Mouse (Mus musculus) testis, adult 2 months (tissue): ENCODE data around the gene Dpagt1. TPM values are rescaled to one million over a fixed set of nuclear protein-coding genes. Genes with fewer than 3 reads are reported as not detected.
"Not testable (repeated sequence)": the region's sequence is repeated elsewhere in the genome, so short reads cannot be mapped to it uniquely, and the experiment has no call there.

Experiments
- H3K27ac ChIP-seq: fragments of 200-500 bp; 2 replicates; pipeline ENCODE4 v1.5.1; 2012; ENCODE audit warnings: low read depth, low read length; ENCODE audit not compliant: control insufficient read depth, insufficient read depth
- H3K27me3 ChIP-seq: fragments of 200-500 bp; 2 replicates; pipeline ENCODE4 v1.6.1; 2012; ENCODE audit warnings: mild to moderate bottlenecking, low read length, moderate library complexity; ENCODE audit not compliant: control insufficient read depth, insufficient read depth
- H3K36me3 ChIP-seq: fragments of 200-500 bp; 2 replicates; pipeline ENCODE4 v1.6.1; 2012; ENCODE audit warnings: mild to moderate bottlenecking, low read length; ENCODE audit not compliant: control insufficient read depth, insufficient read depth
- H3K4me1 ChIP-seq: fragments of 200-500 bp; 2 replicates; pipeline ENCODE4 v1.6.1; 2012; ENCODE audit warnings: low read length; ENCODE audit not compliant: control insufficient read depth, insufficient read depth
- H3K4me3 ChIP-seq: fragments of 200-500 bp; 2 replicates; pipeline ENCODE4 v1.5.1; 2012; ENCODE audit warnings: low read depth, mild to moderate bottlenecking, low read length, moderate library complexity, mixed read lengths; ENCODE audit not compliant: control insufficient read depth
- CTCF ChIP-seq: fragments of 200-500 bp; IDR thresholded peaks from 2 replicates; pipeline ENCODE4 v1.5.1; 2012; ENCODE audit warnings: low read depth, mild to moderate bottlenecking, inconsistent platforms, low read length, moderate library complexity; ENCODE audit not compliant: control insufficient read depth, insufficient read depth, insufficient replicate concordance
- POLR2A ChIP-seq: fragments of 200-500 bp; IDR thresholded peaks from 2 replicates; pipeline ENCODE4 v1.6.1; 2012; ENCODE audit warnings: low read depth, mild to moderate bottlenecking, inconsistent platforms, low read length, moderate library complexity; ENCODE audit not compliant: control insufficient read depth
- polyA plus RNA-seq: library from polyadenylated mRNA; depleted of rRNA; stranded (reverse); fragments of >200 nt; gene quantifications from 2 replicates; pipeline ENCODE4 v1.2.3, GENCODE M21; 2012

Dpagt1 gene
- polyA plus RNA-seq, 1 experiment = 6.5 TPM

GRCm38 (mm10) chr9:44288959-44289291, 36.9 kb upstream of the Dpagt1 start:
- Histone ChIP-seq H3K4me1 (peaks cover 22% of the 10 kb centered on the region), H3K27me3 (peaks cover 12% of the 10 kb centered on the region), H3K27ac (no peak overlapping the region), H3K4me3 (no peak overlapping the region), H3K36me3 (no peaks in the 10 kb centered on the region)
- TF ChIP-seq POLR2A (no peak), CTCF (no peak)

- Histone ChIP-seq H3K27me3 (peaks cover 10% of the 10 kb centered on the region), H3K27ac (no peak overlapping the region), H3K4me3 (no peak overlapping the region), H3K36me3 (peaks cover 4% of the 10 kb centered on the region), H3K4me1 (peaks cover 16% of the 10 kb centered on the region)
- TF ChIP-seq CTCF (no peak), POLR2A (no peak)
Measured at GRCm38 (mm10) chr9:44292490-44292889, 33.3 kb upstream of the Dpagt1 start.

DNA sequence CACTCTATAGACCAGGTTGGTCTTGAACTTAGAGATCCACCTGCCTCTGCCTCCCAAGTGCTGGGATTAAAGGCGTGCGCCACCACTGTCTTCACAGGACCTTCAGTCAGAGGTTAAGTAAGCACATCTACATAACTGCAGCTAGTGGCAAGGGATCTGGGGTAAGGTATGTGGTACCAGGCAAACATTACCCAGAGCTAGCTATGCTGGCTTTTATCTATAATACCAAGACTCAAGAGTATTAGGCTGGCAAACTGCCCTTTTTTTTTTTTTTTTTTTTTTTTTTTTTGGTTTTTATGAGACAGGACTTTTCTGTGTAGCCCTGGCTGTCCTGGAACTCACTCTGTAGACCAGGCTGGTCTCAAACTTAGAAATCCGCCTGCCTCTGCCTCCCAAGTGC, 25.8 kb upstream of the Dpagt1 start:
- H3K4me3 ChIP-seq, H3K27me3 ChIP-seq, H3K4me1 ChIP-seq, H3K27ac ChIP-seq, H3K36me3 ChIP-seq: not testable (repeated sequence)

DNA sequence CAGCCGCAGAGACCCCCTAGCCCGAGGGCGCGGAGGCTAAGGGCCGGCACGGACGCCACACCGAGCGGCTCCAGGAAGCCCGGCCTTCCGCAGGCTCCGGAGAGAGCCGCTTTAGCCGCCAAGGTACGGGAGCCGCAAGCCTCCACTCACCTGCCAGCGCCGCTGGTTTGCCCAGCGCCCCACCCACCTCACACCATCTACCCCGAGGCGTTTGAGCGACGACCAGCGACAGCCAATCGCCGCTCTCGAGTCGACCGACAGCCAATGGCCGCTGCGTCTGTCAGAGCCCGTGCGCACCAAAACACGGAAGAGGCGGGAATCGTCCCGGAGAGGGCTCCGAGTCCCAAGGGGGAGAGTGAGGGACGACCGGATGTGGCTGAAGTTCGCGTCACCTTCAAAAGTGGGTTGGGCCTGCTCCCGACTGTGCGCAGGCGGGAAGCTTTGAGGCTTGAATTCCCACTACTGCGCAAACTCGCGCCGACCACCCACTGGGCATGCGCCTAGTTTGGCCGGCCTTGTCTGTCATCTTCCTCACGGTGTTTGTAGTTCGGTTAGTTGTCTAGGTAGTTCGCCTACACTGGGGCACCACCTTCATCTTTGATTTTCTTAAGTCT, 20.2 kb upstream of the Dpagt1 start, which contains the start of gene Hinfp:
TSS of gene Hinfp (minus strand) at position 206 of the 614 bp plus-strand sequence.
- Histone ChIP-seq H3K4me1 (peaks cover 4% of the 10 kb centered on the region), H3K4me3 (peak within 1 kb of the TSS; percentile 98), H3K27ac (peak within 1 kb of the TSS; percentile 93), H3K36me3 (no peaks in the 10 kb centered on the region; the same call in none of the 2 replicates), H3K27me3 (no peaks in the 10 kb centered on the region)
- TF ChIP-seq CTCF (no peak), POLR2A (peak; percentile 72)

- TF ChIP-seq POLR2A = no peak
- no peak for TF ChIP-seq CTCF
- Histone ChIP-seq H3K27me3 (no peaks in the 10 kb centered on the region), H3K4me3 (no peak overlapping the region), H3K27ac (no peak overlapping the region), H3K36me3 (no peaks in the 10 kb centered on the region; the same call in none of the 2 replicates), H3K4me1 (peaks cover 4% of the 10 kb centered on the region)
Measured at GRCm38 (mm10) chr9:44306532-44306931, 19.3 kb upstream of the Dpagt1 start.

- no peak overlapping the region for H3K4me3 ChIP-seq
- H3K4me1 ChIP-seq = peaks cover 4% of the 10 kb centered on the region
- no peaks in the 10 kb centered on the region; the same call in 1 of the 2 replicates for H3K36me3 ChIP-seq
- TF ChIP-seq CTCF = no peak
- TF ChIP-seq POLR2A = no peak
- H3K27me3 ChIP-seq = no peaks in the 10 kb centered on the region
- no peak overlapping the region for H3K27ac ChIP-seq
Measured at GRCm38 (mm10) chr9:44307248-44307647, 18.6 kb upstream of the Dpagt1 start.

- H3K27ac ChIP-seq = no peak overlapping the region
- H3K36me3 ChIP-seq = no peaks in the 10 kb centered on the region
- H3K4me1 ChIP-seq = peaks cover 2% of the 10 kb centered on the region; the same call in 1 of the 2 replicates
- no peak overlapping the region for H3K4me3 ChIP-seq
- no peaks in the 10 kb centered on the region for H3K27me3 ChIP-seq
- no peak for TF ChIP-seq CTCF
- no peak for TF ChIP-seq POLR2A
Measured at GRCm38 (mm10) chr9:44309756-44310155, 16.1 kb upstream of the Dpagt1 start.

- no peaks in the 10 kb centered on the region; the same call in 1 of the 2 replicates for H3K36me3 ChIP-seq
- H3K4me3 ChIP-seq = no peak overlapping the region
- no peaks in the 10 kb centered on the region for H3K27me3 ChIP-seq
- no peak for TF ChIP-seq POLR2A
- no peak overlapping the region for H3K27ac ChIP-seq
- peaks cover 1% of the 10 kb centered on the region; the same call in 1 of the 2 replicates for H3K4me1 ChIP-seq
Measured at GRCm38 (mm10) chr9:44310750-44311135, 15.1 kb upstream of the Dpagt1 start.
